Mouse (Mus musculus) mouse embryonic stem cell (cell line): ENCODE results near the gene Fbxw13.
"Not testable (repeated sequence)": the region's sequence is repeated elsewhere in the genome, so short reads cannot be mapped to it uniquely, and the experiment has no call there.

Source experiments
- in situ Hi-C, 2 experiments: fragments of 300-500 bp; cut with MboI; formaldehyde crosslinking; loops; 1 replicate in 1 of 2; 3 replicates in 1 of 2; pipeline ENCODE4 v1.14.3; 2019 to 2020; ENCODE audit warnings: low sequenced_read_pairs in 2 of 2, low pct_unique_long_range_greater_than_20kb in 1 of 2, mixed read lengths in 1 of 2; ENCODE audit not compliant: unreplicated experiment in 1 of 2

Gene Fbxw13

GRCm38 (mm10) chr9:109195875-109196274 lies at the start of gene Fbxw13:
Fbxw13 (minus strand) TSS chr9:109195975.
- in situ Hi-C loops, result not testable (repeated sequence)

DNA sequence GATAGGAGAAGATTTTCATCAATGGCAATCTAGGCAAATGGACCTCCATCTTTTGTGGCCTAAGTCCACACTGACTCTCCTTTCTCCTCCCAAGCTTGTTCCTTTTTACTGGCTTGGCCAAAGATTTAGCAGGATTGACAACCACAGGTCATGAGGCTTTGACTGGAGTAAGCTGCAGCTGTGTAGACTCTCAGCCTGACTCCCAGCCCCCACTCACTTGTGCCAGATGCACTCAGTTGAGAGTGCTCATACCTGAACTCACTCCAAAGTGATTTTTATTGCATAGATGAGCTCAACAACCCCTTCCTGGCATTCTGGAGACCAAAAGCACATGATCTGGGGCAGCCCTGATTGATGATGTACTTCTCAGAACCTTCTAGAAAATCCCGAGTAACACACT lies 38.9 kb upstream of the Fbxw13 start, which contains the start of gene Fbxw20:
Fbxw20 (minus strand) TSS at position 101 of the 400 bp plus-strand sequence.
- in situ Hi-C loops, result no loop called here

DNA sequence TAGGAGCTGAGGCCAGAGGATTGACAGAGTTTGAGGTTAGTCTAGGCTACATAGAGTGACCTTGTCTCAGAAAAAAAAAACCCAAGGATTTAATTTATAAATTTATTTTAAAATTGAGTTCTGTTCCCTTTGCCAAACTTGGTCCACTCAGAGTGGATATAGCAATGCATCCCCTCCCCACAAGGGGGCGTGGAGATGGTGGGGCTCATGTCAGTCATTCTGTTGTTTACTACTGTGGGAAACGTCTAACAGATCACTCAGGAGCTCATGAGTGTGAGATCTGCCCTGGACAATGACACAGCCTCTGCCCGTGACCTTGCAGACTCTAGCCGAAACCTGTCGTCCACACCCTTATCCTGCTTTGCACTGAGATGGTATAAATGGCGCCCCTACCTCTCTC lies 22.7 kb upstream of the Fbxw13 start:
- in situ Hi-C loops, result no loop called here

DNA sequence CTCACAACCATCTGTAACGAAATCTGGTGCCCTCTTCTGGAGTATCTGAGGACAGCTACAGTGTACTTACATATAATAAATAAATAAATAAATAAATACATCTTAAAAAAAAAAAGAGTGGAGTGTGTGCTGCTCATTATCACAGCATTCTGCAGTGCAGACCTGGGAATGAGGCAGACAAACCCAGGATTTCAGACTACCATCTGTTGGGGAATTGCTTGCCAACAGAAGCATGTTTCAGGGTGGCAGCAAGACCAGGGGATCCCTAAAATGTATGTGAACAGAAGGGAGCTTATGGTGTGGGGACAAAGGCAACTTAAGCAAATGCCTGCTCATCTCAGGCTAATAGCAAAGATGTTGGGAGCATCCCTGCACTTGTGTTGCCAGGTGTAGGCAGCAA lies 5.6 kb upstream of the Fbxw13 start:
- in situ Hi-C loops, result not testable (repeated sequence)

DNA sequence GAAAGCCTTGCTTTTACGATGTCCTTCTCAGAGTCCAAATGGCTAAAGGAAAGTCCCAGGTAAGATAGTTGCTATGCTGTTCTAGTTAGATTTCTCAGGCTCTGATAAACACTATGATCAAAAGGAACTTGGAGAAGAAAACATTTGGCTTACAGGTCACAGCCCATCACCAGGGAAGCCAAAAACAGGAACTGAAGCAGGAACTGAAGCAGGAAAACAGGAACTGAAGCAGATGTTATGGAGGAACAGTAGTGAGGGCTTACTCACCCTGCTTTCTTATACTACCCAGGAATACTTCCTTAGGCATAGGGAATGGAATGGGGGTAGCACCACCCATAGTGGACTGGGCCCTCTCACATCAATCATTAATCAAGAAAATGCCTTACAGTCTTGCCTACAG lies 4.6 kb upstream of the Fbxw13 start:
- in situ Hi-C loops, result no loop called here

DNA sequence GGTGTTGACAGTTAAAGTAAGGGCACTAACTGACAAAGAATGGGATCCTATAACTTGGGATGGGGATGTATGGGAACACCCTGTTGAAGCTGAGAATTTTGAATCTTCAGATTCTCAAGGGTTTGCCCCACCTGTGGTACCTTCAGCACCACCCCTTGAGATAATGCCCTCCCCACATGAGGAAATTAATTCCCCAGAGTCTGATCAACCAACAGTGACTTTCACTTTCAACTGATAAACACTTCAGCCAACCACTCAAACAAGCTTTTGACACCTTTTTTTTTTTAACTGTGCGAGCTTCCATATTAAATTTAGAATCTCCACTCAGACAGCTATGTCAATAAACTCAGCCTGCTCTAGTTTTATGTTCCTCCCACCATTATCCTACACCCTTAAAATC lies 3.6 kb upstream of the Fbxw13 start:
- in situ Hi-C loops, result no loop called here

GRCm38 (mm10) chr9:109177208-109177607 lies 18.6 kb downstream of the Fbxw13 start:
- in situ Hi-C loops, result no loop called here

GRCm38 (mm10) chr9:109176301-109176700 lies 19.5 kb downstream of the Fbxw13 start:
- in situ Hi-C loops, result no loop called here

DNA sequence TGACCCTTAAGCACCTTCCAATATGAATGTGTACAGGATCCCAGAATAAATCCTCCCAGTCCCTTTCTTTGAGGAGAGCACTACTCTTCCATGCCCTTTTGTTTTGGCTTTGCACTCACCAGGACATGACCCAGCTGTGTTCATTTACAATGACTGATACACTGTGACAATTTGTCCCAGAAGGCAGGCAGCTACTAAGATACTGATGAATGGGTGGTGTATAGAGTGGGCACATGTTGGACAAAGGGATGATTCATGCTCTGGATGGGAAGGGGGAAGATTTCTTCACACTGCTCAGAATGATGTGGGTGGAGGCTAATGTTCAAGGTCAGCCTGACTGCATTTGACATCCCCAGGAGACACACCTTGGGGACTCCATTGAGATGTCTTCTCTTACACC lies 28.5 kb downstream of the Fbxw13 start:
- in situ Hi-C loops, result no loop called here

DNA sequence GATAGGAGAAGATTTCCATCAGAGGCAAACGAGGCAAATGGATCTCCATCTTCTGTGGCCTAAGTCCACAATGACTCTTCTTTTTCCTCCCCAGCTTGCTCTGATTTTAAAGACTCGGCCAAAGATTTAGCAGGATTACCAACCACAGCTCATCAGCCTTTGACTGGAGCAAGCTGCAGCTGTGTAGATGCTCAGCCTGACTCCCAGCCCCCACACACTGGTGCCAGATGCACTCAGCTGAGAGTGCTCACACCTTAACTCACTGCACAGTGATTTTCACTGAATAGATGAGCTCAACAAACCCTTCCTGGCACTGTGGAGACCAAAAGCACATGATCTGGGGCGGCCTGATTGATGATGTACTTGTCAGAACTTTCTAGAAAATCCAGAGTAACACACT lies 33.8 kb downstream of the Fbxw13 start, which contains the start of gene Fbxw21:
Fbxw21 (minus strand) TSS at position 101 of the 400 bp plus-strand sequence.
- in situ Hi-C loops, result no loop called here

GRCm38 (mm10) chr9:109140414-109140813 lies 55.4 kb downstream of the Fbxw13 start:
- in situ Hi-C loops, result not testable (repeated sequence)

DNA sequence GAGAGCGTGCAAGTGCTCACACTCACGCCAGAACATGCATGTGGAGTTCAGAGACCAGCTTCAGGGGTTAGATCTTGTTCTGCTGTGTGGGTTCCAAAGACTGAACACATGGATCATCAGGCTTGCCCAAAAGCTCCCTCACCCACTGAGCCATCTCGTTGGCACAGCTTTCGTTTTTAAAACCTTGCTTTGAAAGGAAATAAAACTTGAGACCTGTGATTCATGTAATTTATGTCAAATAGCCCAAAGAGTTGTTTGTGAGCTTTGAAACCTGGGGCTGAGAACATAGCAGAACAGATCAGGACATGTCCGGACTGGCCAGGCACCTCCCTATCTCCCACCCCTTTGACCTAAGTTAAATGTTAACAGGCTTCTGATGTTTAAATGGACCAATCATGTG lies 65.7 kb downstream of the Fbxw13 start:
- in situ Hi-C loops, result no loop called here
